Mouse (Mus musculus) heart, postnatal 0 days (tissue): ENCODE results near the gene Lama4.

Experiments used
- CTCF ChIP-seq: IDR thresholded peaks from 2 replicates; pipeline ENCODE4 v1.5.1; 2016; ENCODE audit warnings: antibody characterized with exemption, control low read depth, low read depth
- EP300 ChIP-seq: IDR thresholded peaks from 2 replicates; pipeline ENCODE4 v1.6.1; 2016; ENCODE audit warnings: antibody characterized with exemption, low read depth

DNA sequence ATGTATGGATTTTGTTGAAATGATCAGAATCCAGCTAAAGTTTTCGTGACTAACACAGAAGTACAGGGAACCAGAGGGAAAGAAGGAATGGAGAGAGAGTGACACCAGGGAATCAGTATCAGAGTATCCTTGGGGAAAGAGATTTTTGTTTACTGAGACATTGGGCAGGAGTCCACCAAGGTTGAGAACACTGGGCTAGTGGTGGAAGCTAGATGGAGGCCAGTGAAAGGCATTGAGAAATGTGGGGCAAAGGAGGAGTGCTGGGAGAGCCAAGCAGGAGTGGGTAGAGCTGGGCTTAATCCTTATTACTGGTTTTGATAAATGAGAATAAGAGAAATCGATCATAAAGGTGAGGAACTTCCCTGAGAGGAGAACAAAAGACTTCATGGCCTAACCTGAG lies 4.2 kb downstream of the Lama4 start:
- no peak for TF ChIP-seq CTCF
- TF ChIP-seq EP300: no peak
